Mouse (Mus musculus): ENCODE data around the gene Psmd3.
A peak's percentile ranks its signal among the peaks of the same experiment; 100 is the strongest.

Psmd3 gene

DNA sequence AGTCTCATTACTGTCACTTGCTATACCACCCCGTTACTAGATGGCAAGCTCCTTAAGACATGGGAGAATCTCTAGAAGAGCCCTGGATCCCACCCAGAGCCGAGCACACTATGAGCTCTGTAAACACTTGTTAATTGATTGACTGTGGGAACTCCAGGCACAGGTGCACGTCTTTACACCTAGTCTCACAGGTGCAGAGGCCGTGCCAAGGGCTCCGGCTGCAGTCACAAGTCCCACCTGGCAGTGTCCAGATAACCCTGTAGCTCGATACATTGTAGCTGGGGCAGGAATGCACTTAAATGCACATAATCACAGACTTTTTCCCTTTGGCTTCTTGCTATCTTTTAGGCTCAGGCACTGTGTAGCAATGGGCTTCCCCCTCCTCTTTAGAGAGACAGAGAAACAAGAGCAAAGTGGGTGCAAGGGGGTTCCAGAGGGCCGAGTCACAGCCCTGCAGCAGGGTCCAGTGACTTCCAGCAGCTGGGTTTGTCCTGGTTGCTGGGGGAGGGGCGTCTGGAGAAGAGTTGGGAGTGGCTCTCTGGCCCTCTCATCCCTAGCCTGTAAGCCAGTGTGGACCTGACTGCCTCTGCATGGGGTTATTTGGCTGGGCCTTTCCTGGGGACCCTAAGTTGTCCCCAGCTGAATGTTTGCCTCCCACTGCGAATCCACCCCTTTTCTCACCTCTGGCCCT, 61.4 kb downstream of the Psmd3 start:
- peak; percentile 55 for DNase-seq (ENCODE audit: extremely low spot score, low spot score)

- no peak for DNase-seq (ENCODE audit: extremely low spot score, low spot score)
Measured at GRCm38 (mm10) chr11:98744456-98745019, 62.2 kb downstream of the Psmd3 start.
